Mouse (Mus musculus) ovary, postnatal 10 days (tissue): Measurements from ENCODE around the gene Mrpl38.
A peak's percentile ranks its signal among the peaks of the same experiment; 100 is the strongest.
"Not testable (repeated sequence)": the region's sequence is repeated elsewhere in the genome, so short reads cannot be mapped to it uniquely, and the experiment has no call there.

Source experiments
- DNase-seq: peaks from one replicate; pipeline ENCODE4 v3.0.0; 2022; ENCODE audit warnings: low spot score

Mrpl38 gene

DNA sequence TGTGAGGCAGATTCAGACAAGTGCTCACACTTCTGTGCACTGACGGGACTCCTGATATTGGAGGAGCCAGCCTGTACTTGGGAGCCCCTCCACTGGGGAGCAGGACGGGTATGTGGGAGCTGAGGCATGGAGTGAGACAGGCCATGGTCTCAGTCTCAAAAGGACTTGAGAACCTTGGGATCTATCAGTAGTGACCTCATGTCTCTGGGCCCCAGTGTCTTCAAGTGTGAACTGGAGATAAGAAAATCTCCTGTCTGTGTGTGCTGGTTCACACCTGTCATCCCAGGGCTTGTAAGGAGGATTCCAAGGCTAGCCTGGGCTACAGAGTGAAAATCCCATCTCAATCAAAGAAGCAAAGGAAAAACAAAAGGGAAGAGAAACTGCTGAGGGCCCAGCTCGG lies 4.8 kb upstream of the Mrpl38 start:
- no peak for DNase-seq

DNA sequence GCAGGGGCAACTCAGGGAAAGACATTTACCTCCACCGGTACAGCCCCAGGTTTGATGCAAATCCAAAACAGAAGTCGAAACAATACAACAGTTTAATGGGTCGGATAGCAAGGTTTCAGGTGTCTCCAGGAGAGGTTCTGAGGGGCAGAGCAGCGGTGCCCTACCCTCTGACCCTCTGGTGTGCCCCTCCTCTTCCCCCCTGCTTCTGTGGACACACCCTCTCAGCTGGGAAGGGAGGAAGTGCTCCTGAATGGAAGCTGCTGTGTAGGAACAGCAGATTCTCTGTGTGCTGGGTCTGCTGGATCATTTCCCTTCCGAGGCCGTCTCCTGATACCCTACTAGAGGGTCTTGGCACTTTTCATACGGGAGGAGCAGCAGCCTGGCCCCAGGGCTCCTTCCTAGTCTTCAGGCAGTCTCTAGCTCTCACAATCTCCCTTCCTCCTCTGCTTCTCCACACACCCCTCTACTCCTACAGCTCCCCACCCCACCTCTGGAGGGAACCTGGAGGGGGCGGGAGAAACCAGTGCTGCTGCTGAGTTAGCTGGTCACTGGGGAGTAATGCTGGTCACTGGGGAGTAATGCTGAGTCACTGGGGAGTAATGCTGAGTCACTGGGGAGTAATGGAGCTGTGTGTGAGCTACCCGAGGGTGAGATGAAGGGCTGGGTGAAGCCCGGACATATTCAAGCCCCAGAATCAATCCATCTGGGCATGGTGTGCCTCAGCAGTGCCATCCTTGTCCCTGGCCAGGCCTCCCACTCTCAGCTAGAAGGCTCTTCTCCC lies 3.7 kb upstream of the Mrpl38 start:
- no peak for DNase-seq

DNA sequence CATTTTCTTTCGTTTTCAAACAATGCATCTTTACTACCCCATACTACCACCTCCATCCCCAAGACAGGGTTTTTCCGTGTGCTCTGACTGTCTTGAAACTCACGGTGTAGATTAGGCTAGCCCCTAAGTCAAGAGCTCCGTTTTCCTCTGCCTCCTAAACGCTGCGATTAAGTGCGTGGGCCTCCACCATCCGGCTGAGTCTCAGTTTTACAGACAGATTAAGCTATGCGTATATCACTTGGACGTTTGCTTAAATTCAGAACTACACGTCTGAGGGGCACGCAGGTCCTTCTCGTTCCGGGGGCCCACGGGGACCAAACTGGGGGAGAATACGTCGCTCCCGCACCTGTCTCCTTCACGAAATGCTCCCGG lies 586 bp downstream of the Mrpl38 start:
- no peak for DNase-seq

DNA sequence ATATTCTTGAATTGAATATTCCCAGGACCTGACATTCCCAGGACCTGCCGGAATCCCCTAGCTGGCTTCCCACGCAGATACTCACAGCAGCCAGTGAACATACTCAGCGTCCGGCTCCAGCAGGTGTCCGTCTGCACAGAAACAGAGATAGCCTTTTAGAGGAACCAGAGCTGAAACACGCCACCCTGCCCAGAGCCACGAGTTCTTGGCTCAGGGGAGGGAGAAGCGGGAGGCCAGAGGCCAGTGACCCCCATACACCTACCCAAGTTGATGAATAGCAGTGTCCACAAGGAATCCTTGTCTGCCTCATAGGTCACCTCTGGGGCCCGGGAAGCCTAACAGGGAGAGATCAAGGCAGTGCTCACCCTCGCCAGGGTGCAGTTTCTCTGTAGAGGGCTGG lies 4.5 kb downstream of the Mrpl38 start:
- DNase-seq: no peak

DNA sequence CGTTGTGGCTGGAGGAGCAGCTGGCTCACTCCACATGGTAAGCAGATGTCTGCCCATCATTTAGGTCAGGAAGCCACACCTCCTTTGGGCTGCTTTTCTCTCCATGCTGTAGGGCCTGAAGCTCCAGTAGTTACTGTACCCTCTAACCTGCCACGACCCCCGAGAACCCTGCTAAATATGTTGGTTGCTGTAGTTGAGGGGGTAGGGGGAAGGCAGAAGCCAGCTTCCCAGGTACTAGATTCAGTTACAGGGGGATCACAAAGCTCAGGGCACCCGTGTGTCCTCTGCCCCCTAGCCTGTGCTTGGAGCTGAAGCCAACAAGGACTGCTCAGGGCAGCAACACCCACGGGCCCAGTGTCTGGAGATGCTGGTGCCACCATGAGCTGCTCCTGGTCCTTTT lies 5.2 kb downstream of the Mrpl38 start:
- DNase-seq: no peak

DNA sequence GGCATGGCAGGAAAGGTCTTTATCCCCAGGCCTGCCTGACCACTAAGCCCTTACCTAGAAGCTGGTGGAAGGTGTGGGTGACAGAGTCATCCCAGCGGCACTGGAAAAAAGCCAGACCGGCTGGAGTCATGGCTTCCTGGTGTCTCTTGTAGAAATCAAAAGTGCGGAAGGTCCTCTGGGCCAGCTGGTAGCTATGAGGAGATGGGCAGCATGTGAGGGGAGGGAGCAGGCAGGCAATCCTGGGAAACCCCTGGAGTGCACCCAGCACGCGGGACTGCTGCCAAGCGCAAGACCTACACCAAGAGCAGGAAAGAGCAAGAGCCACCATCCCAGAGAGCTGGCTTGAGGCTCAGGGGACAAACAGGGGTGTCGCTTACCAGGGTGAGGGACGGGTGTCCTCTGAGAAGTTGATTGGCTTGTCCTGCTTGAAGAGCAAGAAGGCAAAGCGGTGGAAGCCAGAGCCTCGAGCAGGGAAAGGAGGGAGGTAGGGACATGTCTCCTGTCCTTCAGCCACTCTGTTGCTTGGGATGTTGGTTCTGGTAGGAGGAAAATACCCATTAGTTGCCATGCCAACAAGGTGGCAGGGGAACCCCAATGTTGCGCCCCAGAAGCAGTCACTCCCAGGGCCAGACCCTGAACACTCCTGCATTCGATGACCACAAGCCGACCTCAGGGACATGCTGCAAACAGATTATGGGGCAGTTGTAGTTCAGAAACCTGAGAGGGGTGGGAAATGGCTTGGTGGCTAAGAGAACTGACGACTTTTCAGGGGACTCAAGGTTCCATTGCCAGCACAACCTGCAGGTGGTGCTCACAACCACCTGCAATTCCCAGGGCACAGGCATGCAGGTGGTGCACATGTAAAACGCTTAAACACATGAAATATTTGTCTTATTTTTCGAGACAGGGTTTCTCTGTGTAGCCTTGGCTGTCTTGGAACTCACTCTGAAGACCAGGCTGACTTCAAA lies 6.0 kb downstream of the Mrpl38 start:
- DNase-seq: no peak

DNA sequence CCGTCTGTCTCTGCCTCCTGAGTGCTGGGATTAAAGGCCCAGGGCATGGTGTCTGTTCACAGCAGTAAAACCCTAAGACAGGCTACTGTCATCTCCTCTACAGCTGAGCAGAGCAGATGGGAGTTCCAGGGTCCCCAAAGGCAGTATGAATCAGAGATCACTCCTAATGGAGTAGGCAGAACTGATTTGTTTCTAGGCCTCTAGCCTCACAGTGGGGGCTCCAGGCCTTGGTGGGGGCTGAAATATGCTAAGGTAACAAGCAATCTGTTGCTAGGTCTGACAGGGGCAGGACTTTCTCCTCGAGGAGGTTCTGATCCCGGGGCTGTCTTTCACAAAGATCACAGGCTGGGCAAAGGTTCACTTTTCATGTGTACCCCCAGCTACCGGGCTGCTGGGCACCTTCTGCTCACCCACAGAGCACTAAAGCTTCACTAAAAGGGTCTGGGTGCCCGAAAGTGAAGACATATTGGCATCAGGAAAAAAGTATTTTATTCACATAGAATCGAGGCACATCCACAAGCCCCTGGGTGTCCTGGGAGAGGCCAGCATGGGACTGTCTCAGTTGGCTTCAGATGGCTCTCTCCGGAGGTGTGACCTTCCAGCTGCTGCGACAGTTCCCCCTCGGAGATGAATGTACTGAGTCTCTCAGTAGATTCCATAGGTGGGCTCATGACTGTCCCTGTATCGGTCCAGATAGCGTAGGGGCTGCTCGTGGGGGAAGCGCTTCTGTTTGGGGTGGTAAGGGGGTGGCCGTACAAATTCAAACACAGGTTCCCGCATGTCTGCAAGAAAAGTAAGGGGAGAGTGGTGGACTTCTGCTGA lies 7.1 kb downstream of the Mrpl38 start:
- DNase-seq: no peak

DNA sequence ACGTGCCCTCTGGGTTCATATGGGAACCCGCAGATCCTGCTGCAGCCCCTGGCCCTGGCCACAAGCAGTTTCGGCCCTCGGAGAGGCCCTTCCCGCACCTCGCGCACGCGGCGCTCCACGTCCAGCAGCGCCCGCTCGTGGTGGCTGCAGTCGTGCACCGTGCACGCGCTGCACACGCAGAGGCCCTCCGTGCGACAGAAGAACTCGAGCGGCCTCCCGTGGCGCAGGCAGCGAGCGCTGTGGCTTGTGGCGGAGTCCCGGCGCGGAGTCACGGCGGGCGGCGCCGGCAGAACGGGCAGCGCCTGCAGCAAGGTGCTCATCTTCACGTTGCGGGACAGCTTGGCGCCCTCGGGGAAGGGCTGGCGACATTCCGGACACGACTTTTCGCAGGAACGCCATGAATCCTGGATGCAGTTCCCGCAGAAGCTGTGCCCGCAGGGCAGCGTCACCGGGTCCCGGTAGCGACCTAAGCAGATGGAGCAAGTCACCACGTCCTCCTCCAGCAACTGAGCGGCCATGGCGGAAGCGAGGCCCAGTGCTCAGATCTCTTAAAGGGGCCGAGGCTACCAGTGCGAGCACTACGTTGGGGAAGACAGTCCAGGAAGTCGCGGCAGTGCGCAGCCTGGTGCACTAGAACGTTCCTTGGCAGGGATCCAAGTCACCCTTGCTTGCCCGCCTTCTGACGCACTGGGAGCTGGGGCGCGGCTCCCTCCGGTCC lies 8.0 kb downstream of the Mrpl38 start, which contains the start of gene Trim65:
Gene Trim65 (minus strand): TSS at position 641 of the 718 bp plus-strand sequence.
- peak; percentile 74 for DNase-seq

DNA sequence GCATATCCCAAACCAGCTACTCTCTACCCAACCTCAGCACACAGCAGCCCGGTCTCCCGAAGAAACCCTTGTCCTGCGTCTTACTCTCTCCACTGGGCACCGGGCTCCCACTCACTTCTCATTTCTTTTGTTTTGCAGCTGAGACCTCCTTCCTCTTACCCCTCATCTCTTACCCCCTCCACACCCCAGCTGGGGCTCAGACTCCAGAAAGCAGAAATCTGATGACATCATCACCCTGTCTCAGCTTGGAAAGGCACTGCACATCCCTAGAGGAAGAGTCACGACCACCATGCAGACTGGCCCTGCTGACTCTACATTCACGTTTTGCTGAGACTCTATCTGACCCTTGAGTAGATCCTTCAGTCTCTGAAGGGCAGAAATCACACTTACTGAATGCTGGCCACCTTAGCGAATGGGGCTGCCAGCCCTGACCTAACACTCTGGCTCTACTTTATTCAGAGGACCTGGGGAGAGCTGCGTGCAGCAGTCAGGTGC lies 8.6 kb downstream of the Mrpl38 start:
- no peak for DNase-seq

DNA sequence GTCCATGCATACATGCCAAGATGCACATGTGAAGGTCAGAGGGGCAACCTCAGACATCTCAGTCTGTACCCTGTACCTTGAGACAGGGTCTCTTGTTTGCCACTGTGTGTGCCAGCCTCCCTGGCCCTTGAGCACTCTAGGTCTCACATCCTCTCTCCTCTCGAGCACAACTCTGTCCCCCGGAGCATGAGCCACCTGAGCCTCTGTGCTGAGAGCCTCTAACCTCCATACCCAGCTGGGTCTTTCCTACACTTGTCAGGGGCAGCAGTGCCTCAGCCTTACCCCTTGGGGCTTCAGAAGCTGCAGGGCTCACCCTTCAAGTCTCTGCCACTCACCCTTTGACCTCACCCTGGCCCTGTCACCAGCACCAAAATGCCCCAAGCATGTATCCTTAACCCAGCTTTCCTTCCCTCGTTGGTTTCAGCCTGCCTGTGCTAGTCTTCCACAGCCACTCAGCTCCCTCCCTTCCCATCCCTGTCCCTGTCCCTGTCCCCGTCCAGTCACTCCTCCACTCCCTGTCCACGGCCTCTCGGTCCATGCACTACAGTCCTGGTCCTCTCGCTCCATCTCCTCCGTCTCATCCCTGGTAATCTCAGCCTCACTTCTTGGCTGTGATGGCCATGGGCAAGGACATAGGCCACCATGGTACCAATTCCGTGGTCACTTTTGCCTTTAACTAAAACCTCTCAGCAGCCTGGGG lies 9.4 kb downstream of the Mrpl38 start:
- no peak for DNase-seq

DNA sequence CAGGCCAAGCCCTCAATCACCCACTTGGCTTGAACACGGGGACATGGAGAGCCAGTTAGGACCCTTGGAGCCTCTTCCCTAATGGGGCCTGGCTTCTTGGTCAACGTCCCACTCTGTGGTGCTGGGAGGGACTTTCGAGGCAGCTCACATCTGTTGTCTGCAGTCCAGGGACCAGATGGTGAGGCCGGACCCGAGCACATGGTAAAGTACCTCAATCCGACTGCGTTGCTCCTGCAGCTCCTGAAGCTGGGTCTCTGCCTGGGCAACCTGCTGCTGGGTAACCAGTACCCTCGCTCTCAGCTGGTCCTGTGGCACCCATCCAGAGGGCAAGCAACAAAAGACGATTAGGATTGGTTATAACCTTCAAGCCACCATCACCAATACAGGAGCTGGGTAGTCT lies 10.7 kb downstream of the Mrpl38 start:
- no peak for DNase-seq

DNA sequence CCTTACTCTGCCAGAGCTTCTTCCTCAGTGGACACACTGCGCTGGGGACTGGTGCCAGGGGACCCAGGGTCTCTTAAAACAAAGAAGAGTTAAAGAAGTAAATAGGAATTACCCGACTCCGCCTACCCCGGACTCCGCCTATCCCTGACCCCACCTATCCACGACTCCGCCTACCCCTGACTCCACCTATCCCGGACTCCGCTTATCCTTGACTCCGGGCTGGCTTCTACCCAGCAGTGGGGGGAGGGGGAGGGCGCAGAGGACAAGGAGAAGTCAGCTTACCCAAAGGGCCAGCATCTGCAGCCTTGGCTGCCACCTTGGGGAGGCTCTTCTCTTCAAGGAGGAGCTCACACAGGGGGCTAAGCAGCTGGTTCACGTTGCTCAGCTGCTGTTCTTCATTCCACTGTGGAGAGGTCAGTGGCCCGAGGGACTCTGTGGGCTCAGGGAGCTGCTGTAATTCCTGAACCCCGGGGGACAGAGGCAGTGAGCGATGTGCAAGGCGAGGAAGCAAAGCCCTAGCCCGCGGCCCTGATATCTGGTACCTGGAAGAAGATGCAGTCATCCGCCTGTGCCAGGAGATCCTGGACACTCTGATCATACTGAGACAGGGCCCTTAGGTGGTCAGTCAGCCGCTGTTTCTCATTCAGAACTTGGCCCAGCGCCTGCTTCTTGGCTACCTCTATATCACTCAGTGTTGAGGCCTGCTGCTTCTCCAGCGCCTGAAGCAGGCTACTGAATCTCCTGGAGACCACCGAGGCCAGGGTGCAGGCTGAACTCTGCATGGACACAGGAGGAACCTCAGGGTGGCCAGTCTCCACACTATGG lies 11.3 kb downstream of the Mrpl38 start, which contains the start of gene Trim47:
Gene Trim47 (minus strand): TSS at position 55 of the 825 bp plus-strand sequence.
- DNase-seq: peak; percentile 55

DNA sequence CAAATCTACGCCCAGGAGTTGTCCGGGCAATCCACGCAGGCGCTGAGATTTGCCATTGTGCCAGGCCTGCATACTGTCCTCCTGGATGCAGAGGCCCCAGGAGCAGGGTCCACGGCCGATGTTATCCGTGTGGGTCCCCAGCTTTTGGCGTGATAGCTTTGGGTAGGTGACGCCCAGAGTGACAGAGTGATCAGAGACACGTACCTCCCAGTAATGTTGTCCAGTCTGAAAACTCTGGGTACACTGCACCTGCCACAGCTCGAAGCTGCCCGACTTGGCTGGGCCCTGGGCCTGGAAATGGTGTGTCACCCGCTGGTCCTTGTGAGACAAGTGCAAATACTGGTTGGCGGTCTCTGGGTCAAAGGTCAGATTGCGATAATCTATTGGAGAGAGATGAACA lies 12.4 kb downstream of the Mrpl38 start:
- DNase-seq: no peak

DNA sequence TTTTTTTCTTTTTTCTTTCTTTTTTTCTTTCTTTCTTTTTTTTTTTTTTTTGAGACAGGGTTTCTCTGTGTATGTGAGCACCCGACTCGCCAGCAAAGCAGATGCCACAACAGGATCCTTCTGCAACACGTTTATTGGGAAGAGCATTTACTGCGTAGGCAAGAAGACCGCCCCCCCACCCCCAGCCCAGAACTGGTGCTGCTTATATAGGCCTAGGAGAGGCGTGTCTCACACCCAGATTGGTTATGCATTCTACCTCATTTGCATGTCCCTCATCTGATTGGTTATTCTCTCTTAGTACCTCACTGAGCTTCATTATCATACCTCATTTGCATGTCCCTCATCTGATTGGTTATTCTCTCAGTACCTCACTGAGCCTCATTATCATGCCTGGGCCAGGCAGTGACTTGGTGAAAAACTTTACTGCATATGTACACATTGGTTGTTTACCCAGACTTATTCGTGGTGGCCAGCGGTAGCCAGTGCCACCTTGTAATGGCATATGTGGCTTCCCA lies 16.9 kb downstream of the Mrpl38 start:
- not testable (repeated sequence) for DNase-seq

DNA sequence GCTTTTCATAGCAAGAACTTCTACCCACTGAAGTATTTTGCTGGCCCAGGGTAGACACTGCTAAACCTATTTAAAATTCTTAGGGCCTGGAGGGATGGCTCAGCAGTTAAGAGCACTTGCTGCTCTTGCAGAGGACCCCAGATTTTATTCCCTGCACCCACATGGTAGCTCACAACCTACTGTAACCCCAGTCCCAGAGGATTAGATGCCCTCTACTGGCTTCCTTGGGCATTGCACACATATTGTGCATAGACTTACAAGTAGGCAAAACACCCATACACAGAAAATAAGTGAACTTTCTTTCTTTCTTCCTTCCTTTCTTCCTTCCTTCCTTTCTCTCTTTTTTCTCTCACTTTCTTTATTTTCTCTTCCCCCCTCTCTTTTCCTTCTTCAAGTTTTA lies 20.8 kb downstream of the Mrpl38 start:
- DNase-seq: no peak

DNA sequence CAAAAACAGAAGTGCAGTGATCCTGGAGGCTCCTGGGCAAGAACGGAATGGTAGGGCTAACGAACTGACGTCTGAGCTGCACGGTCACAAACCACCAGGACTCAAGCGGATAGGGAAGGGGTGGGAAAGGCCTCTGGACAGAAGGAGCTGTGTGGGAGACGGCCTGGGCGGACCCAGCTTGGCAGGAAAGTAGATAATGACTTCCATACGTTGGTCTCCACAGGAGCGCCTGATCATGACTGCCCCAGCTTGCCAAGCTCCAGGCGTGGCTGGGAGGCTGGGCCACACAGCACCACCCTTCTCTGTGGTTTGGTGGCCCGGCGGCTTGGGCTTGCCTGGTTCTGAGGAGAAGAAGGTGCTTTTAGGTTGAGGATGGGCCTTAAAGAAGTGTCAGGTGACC lies 21.4 kb downstream of the Mrpl38 start:
- no peak for DNase-seq

DNA sequence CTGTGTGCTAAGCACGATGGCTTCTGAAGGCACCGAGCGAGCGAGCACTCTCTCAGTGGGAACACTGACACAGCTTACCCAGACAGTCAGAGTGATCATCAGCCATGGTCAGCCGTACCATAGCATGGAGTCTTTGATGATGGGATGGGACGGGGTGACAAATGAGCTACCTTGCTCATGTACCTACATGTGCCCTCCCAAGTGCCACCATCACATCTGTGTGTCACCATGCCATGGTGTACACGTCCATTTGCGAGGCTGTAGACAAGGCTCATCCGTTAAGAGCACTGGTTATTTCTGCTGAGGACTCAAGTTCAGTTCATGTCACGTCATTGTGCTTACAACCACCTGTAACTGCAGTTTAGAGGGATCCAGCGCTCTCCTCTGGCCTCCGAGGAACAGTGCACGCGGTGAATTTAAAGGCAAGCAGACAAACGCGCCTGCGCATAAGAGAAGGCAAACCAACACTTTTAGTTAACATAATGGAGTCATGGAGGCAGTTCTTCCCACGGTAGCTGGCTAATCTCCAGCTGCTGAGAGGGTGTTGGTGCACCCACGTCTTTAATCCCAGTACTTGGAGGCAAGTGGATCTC lies 27.0 kb downstream of the Mrpl38 start:
- no peak for DNase-seq

DNA sequence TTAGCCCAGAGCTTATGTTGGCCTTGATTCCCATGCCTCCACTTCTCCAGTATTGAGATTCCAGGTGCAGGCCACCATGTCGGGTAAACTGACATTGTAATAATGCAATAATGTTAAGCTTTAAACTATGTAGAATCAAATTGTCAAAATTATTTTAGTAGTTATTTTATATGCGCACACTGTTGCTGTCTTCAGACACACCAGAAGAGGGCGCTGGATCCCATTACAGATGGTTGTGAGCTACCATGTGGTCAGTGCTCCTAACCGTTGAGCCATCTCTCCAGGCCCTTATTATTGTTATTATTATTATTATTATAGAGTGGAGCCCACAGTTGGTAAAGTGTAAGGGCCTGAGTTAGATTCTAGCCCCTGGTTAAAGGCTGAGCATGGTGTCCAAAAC lies 27.6 kb downstream of the Mrpl38 start:
- DNase-seq: no peak

DNA sequence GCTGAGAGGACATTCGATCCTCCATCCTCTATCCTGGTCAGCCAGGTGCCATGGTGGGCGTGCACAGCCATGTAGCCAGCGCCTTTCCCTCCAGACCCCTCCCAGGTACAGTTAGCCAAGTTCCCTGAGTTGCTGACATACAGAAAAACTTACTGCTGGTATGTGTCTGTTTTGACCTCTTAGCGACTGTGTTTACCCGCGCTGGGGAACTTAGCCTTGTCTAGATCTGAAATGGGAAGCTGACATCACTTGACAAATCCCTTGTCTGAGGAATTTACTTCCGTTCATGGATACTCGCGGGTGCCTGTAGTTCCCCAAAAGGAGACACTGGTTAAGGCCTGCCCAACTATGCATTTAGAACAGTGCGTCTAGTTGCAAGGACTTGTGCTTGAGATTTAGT lies 28.1 kb downstream of the Mrpl38 start:
- no peak for DNase-seq
